Mouse (Mus musculus): Measurements from ENCODE around the gene Nek8. TPM values are rescaled to one million over a fixed set of nuclear protein-coding genes. Genes with fewer than 3 reads are reported as not detected.
"Not testable (repeated sequence)": the region's sequence is repeated elsewhere in the genome, so short reads cannot be mapped to it uniquely, and the experiment has no call there.

Gene Nek8
- polyA plus RNA-seq, 1 experiment from 2014 or later, result 20.6 TPM

DNA sequence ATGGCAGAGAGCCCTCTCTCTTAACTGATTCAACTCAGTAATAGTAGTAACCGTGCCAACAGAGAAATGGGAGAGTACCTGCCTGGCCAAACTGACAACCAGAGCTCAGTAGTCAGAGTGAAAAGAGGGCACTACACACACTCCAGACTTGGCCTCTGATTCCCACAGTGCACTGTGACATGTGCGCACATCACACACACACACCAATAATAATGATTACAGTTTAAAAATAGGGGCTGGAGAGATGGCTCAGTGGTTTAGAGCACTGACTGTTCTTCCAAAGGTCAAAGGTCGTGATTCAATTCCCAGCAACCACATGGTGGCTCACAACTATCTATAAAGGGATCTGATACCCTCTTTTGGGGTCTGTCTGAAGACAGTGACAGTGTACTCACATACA, 38.5 kb downstream of the Nek8 start:
- WGBS, result 85% methylated on average over 3 of the region's 3 CpGs
- H3K4me1 ChIP-seq (replicated peaks; ENCODE audit: control insufficient read depth, insufficient read depth, low read length), result peaks cover 2% of the 10 kb centered on the region; the same call in 1 of the 2 replicates
- H3K27me3 ChIP-seq (ENCODE audit: control insufficient read depth, insufficient read depth, low read depth, low read length), result no peaks in the 10 kb centered on the region
- H3K9me3 ChIP-seq (ENCODE audit: control insufficient read depth, low read length), result no peaks in the 10 kb centered on the region
- no peak overlapping the region for H3K4me2 ChIP-seq (ENCODE audit: low read depth, low read length)
- H3K27ac ChIP-seq (ENCODE audit: low read length), result no peak overlapping the region
- H3K4me3 ChIP-seq (ENCODE audit: low read length), result no peak overlapping the region
- no peak overlapping the region for H3K9ac ChIP-seq (ENCODE audit: low read length)
- no peak for ATAC-seq (ENCODE audit: low read depth)
- no peaks in the 10 kb centered on the region for H3K36me3 ChIP-seq (ENCODE audit: control insufficient read depth, insufficient read depth, low read length)

DNA sequence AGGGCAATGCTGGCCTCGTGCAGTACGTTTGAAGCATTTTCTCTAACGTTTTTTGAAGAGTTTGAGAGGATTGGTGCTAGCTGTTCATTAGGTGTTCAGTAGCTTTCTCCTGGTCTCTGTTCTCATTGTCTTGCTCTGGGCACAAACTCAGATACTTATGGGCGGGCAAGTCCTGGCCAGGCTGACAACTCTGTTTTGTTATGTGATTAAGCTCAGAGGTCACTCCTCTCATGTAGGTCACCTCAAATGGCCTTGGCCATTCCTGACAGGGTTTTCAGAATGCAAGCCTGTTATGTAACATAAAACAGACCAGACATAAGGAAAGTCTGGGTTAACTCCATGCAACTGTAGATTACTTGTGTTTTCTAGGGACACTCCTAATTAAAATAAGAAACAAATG, 38.9 kb downstream of the Nek8 start:
- H3K9me3 ChIP-seq (ENCODE audit: control insufficient read depth, low read length), result no peaks in the 10 kb centered on the region
- H3K9ac ChIP-seq (ENCODE audit: low read length), result no peak overlapping the region
- no peaks in the 10 kb centered on the region for H3K36me3 ChIP-seq (ENCODE audit: control insufficient read depth, insufficient read depth, low read length)
- WGBS, result 82% methylated on average over 4 of the region's 4 CpGs
- no peaks in the 10 kb centered on the region for H3K27me3 ChIP-seq (ENCODE audit: control insufficient read depth, insufficient read depth, low read depth, low read length)
- ATAC-seq (ENCODE audit: low read depth), result no peak
- H3K4me1 ChIP-seq (replicated peaks; ENCODE audit: control insufficient read depth, insufficient read depth, low read length), result peaks cover 5% of the 10 kb centered on the region; the same call in 1 of the 2 replicates
- H3K27ac ChIP-seq (ENCODE audit: low read length), result no peak overlapping the region
- no peak overlapping the region for H3K4me2 ChIP-seq (ENCODE audit: low read depth, low read length)
- H3K4me3 ChIP-seq (ENCODE audit: low read length), result no peak overlapping the region

DNA sequence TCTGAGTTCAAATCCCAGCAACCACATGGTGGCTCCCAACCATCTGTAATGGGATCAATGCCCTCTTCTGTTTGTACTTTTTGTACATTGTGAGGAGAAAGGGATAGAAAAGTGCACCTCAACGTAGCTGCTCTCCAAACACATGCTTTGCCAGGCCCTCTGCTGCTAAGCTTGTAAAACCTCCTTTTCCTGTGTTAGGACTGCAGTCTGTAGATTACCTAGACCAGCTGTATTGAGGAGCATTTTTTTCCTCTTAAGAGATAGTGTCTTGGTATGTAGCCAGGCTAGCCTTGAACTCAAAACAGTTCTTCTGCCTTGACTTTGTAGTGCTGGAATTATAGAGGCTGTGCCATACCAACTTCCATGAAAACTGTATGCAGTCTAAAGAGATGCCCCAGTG, 40.3 kb downstream of the Nek8 start:
- no peak for ATAC-seq (ENCODE audit: low read depth)
- no peak overlapping the region for H3K27ac ChIP-seq (ENCODE audit: low read length)
- H3K4me2 ChIP-seq (ENCODE audit: low read depth, low read length), result no peak overlapping the region
- H3K4me1 ChIP-seq (replicated peaks; ENCODE audit: control insufficient read depth, insufficient read depth, low read length), result peaks cover 5% of the 10 kb centered on the region; the same call in 1 of the 2 replicates
- H3K27me3 ChIP-seq (ENCODE audit: control insufficient read depth, insufficient read depth, low read depth, low read length), result no peaks in the 10 kb centered on the region
- no peaks in the 10 kb centered on the region for H3K36me3 ChIP-seq (ENCODE audit: control insufficient read depth, insufficient read depth, low read length)
- no peak overlapping the region for H3K4me3 ChIP-seq (ENCODE audit: low read length)
- 77% methylated on average over 1 of the region's 1 CpGs for WGBS
- H3K9ac ChIP-seq (ENCODE audit: low read length), result no peak overlapping the region
- no peaks in the 10 kb centered on the region for H3K9me3 ChIP-seq (ENCODE audit: control insufficient read depth, low read length)

- H3K4me3 ChIP-seq (ENCODE audit: low read length); H3K4me2 ChIP-seq (ENCODE audit: low read depth, low read length); H3K4me1 ChIP-seq (replicated peaks; ENCODE audit: control insufficient read depth, insufficient read depth, low read length); H3K36me3 ChIP-seq (ENCODE audit: control insufficient read depth, insufficient read depth, low read length); H3K27ac ChIP-seq (ENCODE audit: low read length); H3K9me3 ChIP-seq (ENCODE audit: control insufficient read depth, low read length); H3K9ac ChIP-seq (ENCODE audit: low read length); ATAC-seq (ENCODE audit: low read depth); H3K27me3 ChIP-seq (ENCODE audit: control insufficient read depth, insufficient read depth, low read depth, low read length): not testable (repeated sequence)
- 74% methylated on average over 7 of the region's 7 CpGs for WGBS
Measured at GRCm38 (mm10) chr11:78135314-78135713, 41.2 kb downstream of the Nek8 start.

GRCm38 (mm10) chr11:78134344-78134743, 42.1 kb downstream of the Nek8 start:
- Histone ChIP-seq H3K36me3 (ENCODE audit: control insufficient read depth, insufficient read depth, low read length) (no peaks in the 10 kb centered on the region), H3K27me3 (ENCODE audit: control insufficient read depth, insufficient read depth, low read depth, low read length) (no peaks in the 10 kb centered on the region), H3K4me2 (ENCODE audit: low read depth, low read length) (no peak overlapping the region), H3K27ac (ENCODE audit: low read length) (no peak overlapping the region), H3K9ac (ENCODE audit: low read length) (no peak overlapping the region), H3K4me3 (ENCODE audit: low read length) (no peak overlapping the region), H3K9me3 (ENCODE audit: control insufficient read depth, low read length) (no peaks in the 10 kb centered on the region), H3K4me1 (replicated peaks; ENCODE audit: control insufficient read depth, insufficient read depth, low read length) (peaks cover 5% of the 10 kb centered on the region; the same call in 1 of the 2 replicates)
- 66% methylated on average over 3 of the region's 3 CpGs for WGBS
- no peak for ATAC-seq (ENCODE audit: low read depth)

DNA sequence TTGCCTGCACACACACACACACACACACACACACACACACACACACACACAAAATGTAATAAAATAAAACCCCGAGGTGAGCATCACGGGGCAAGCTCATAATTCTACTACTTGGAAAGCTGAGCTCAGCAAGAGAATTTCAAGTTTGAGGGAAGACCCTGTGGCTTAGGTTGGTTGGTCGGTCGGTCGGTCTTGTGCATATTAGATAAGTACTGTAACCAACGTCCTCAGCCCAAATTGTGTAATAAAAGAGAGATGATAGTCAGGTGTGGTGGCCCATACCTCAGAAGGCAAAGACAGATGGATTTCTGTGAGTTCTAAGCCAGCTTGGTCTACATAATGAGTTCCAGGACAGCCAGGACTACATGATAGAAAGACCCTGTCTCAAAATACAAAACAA, 42.6 kb downstream of the Nek8 start:
- no peak overlapping the region for H3K4me3 ChIP-seq (ENCODE audit: low read length)
- H3K9me3 ChIP-seq (ENCODE audit: control insufficient read depth, low read length), result no peaks in the 10 kb centered on the region
- no peaks in the 10 kb centered on the region for H3K27me3 ChIP-seq (ENCODE audit: control insufficient read depth, insufficient read depth, low read depth, low read length)
- H3K36me3 ChIP-seq (ENCODE audit: control insufficient read depth, insufficient read depth, low read length), result no peaks in the 10 kb centered on the region
- 95% methylated on average over 6 of the region's 6 CpGs for WGBS
- ATAC-seq (ENCODE audit: low read depth), result no peak
- H3K4me1 ChIP-seq (replicated peaks; ENCODE audit: control insufficient read depth, insufficient read depth, low read length), result peaks cover 5% of the 10 kb centered on the region; the same call in 1 of the 2 replicates
- H3K4me2 ChIP-seq (ENCODE audit: low read depth, low read length), result no peak overlapping the region
- no peak overlapping the region for H3K27ac ChIP-seq (ENCODE audit: low read length)
- H3K9ac ChIP-seq (ENCODE audit: low read length), result no peak overlapping the region

- H3K36me3 ChIP-seq (ENCODE audit: control insufficient read depth, insufficient read depth, low read length), result no peaks in the 10 kb centered on the region
- H3K9ac ChIP-seq (ENCODE audit: low read length), result no peak overlapping the region
- 76% methylated on average over 8 of the region's 8 CpGs for WGBS
- no peak overlapping the region for H3K4me3 ChIP-seq (ENCODE audit: low read length)
- no peak overlapping the region for H3K4me2 ChIP-seq (ENCODE audit: low read depth, low read length)
- no peak for ATAC-seq (ENCODE audit: low read depth)
- H3K4me1 ChIP-seq (replicated peaks; ENCODE audit: control insufficient read depth, insufficient read depth, low read length), result peaks cover 5% of the 10 kb centered on the region; the same call in 1 of the 2 replicates
- no peaks in the 10 kb centered on the region for H3K27me3 ChIP-seq (ENCODE audit: control insufficient read depth, insufficient read depth, low read depth, low read length)
- no peaks in the 10 kb centered on the region for H3K9me3 ChIP-seq (ENCODE audit: control insufficient read depth, low read length)
- no peak overlapping the region for H3K27ac ChIP-seq (ENCODE audit: low read length)
Measured at GRCm38 (mm10) chr11:78129458-78129857, 47.0 kb downstream of the Nek8 start.

GRCm38 (mm10) chr11:78126739-78127138, 49.7 kb downstream of the Nek8 start:
- Histone ChIP-seq H3K4me1 (replicated peaks; ENCODE audit: control insufficient read depth, insufficient read depth, low read length) (no peaks in the 10 kb centered on the region), H3K27ac (ENCODE audit: low read length) (no peak overlapping the region), H3K27me3 (ENCODE audit: control insufficient read depth, insufficient read depth, low read depth, low read length) (no peaks in the 10 kb centered on the region), H3K9me3 (ENCODE audit: control insufficient read depth, low read length) (no peaks in the 10 kb centered on the region), H3K9ac (ENCODE audit: low read length) (no peak overlapping the region), H3K4me2 (ENCODE audit: low read depth, low read length) (no peak overlapping the region), H3K4me3 (ENCODE audit: low read length) (no peak overlapping the region), H3K36me3 (ENCODE audit: control insufficient read depth, insufficient read depth, low read length) (no peaks in the 10 kb centered on the region)
- WGBS, result 68% methylated on average over 4 of the region's 4 CpGs
- no peak for ATAC-seq (ENCODE audit: low read depth)

DNA sequence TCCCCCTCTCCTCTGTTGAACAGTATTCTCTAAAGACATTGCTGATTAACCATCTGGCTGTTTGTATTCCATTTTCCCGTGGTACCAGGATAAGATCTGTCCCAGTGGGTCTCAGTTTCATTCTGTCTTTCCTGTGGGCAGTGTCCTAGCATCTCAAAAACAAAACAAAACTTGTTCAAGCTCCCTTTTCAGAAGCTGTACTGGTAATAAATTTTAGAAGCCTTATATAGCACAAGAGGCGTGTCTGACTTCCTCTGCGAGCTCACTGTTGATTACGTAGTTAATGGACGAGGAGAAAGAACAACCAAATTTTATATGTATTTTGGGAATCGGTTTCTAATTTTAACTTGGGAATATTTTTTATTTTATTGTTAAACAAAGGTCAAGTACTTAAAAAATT, 50.8 kb downstream of the Nek8 start:
- ATAC-seq (ENCODE audit: low read depth), result no peak
- Histone ChIP-seq H3K27me3 (ENCODE audit: control insufficient read depth, insufficient read depth, low read depth, low read length) (no peaks in the 10 kb centered on the region), H3K4me3 (ENCODE audit: low read length) (no peak overlapping the region), H3K36me3 (ENCODE audit: control insufficient read depth, insufficient read depth, low read length) (no peaks in the 10 kb centered on the region), H3K9me3 (ENCODE audit: control insufficient read depth, low read length) (no peaks in the 10 kb centered on the region), H3K27ac (ENCODE audit: low read length) (no peak overlapping the region), H3K9ac (ENCODE audit: low read length) (no peak overlapping the region), H3K4me2 (ENCODE audit: low read depth, low read length) (no peak overlapping the region), H3K4me1 (replicated peaks; ENCODE audit: control insufficient read depth, insufficient read depth, low read length) (peaks cover 5% of the 10 kb centered on the region)
- WGBS, result 64% methylated on average over 6 of the region's 6 CpGs

- no peak for ATAC-seq (ENCODE audit: low read depth)
- Histone ChIP-seq H3K27ac (ENCODE audit: low read length) (no peak overlapping the region), H3K4me2 (ENCODE audit: low read depth, low read length) (no peak overlapping the region), H3K9ac (ENCODE audit: low read length) (no peak overlapping the region), H3K36me3 (ENCODE audit: control insufficient read depth, insufficient read depth, low read length) (no peaks in the 10 kb centered on the region), H3K27me3 (ENCODE audit: control insufficient read depth, insufficient read depth, low read depth, low read length) (no peaks in the 10 kb centered on the region), H3K9me3 (ENCODE audit: control insufficient read depth, low read length) (no peaks in the 10 kb centered on the region), H3K4me1 (replicated peaks; ENCODE audit: control insufficient read depth, insufficient read depth, low read length) (peaks cover 10% of the 10 kb centered on the region), H3K4me3 (ENCODE audit: low read length) (no peak overlapping the region)
Measured at GRCm38 (mm10) chr11:78123782-78124181, 52.7 kb downstream of the Nek8 start.
